Comparison of ENCODE assay signal across 8 mouse cellular contexts in genomic region chr5:117360228-117360515, GRCm38 (mm10). TPM values are rescaled to one million over a fixed set of nuclear protein-coding genes. Genes with fewer than 3 reads are reported as not detected.
A peak's percentile ranks its signal among the peaks of the same experiment; 100 is the strongest.
DNase-seq lines count a peak whose midpoint lies in the region; ATAC-seq and TF ChIP-seq lines count a peak whose summit lies in the region.

No protein-coding gene starts in this region.

- whole genome bisulfite sequencing in lung, embryonic 15.5 days = 48% methylated on average over 13 of the region's 13 CpGs
- WGBS in hindbrain, embryonic 16.5 days = 62% methylated on average over 13 of the region's 13 CpGs

- H3K27ac ChIP-seq in gastrocnemius, adult 2 months = peak overlapping the region; percentile 98
- peak overlapping the region; percentile 87 for H3K27ac ChIP-seq in ES-E14 (ENCODE audit: insufficient read depth, low read depth, low read length, poor library complexity, severe bottlenecking)
- peak overlapping the region; percentile 78 for H3K27ac ChIP-seq in lung, embryonic 15.5 days
- H3K27ac ChIP-seq in hindbrain, embryonic 16.5 days (ENCODE audit: low read depth, low read length) = no peak overlapping the region

- H3K9ac ChIP-seq in ES-E14 (ENCODE audit: insufficient read depth, low read depth, low read length, poor library complexity, severe bottlenecking) = 0 out of 2 replicates have a peak overlapping the region, but pooled peaks have one; percentile 30
- no peak overlapping the region for H3K9ac ChIP-seq in lung, embryonic 15.5 days
- H3K9ac ChIP-seq in hindbrain, embryonic 16.5 days (ENCODE audit: low read depth, low read length) = no peak overlapping the region

- peaks cover 18% of the 10 kb centered on the region for H3K36me3 ChIP-seq in ES-E14 (ENCODE audit: control insufficient read depth, insufficient read depth, low read length, poor library complexity, severe bottlenecking)
- peaks cover 15% of the 10 kb centered on the region for H3K36me3 ChIP-seq in lung, embryonic 15.5 days
- peaks cover 9% of the 10 kb centered on the region; the same call in 1 of the 2 replicates for H3K36me3 ChIP-seq in hindbrain, embryonic 16.5 days (ENCODE audit: control insufficient read depth, insufficient read depth, low read length)

- no peaks in the 10 kb centered on the region for H3K27me3 ChIP-seq in lung, embryonic 15.5 days
- no peaks in the 10 kb centered on the region for H3K27me3 ChIP-seq in hindbrain, embryonic 16.5 days (replicated peaks; ENCODE audit: control insufficient read depth, insufficient read depth, low read length)

- no peak for ATAC-seq in lung, embryonic 15.5 days (ENCODE audit: borderline replicate concordance, extremely low read depth, low FRiP score, low TSS enrichment)
- ATAC-seq in hindbrain, embryonic 16.5 days = no peak
- ATAC-seq in inflammation-experienced regulatory T-cells, adult 6 months = no peak

- no peaks in the 10 kb centered on the region for H3K9me3 ChIP-seq in ES-E14 (ENCODE audit: control insufficient read depth, insufficient read depth, low read depth, low read length)
- no peaks in the 10 kb centered on the region for H3K9me3 ChIP-seq in lung, embryonic 15.5 days
- H3K9me3 ChIP-seq in hindbrain, embryonic 16.5 days (ENCODE audit: control insufficient read depth, low read length) = no peaks in the 10 kb centered on the region

- intact Hi-C loops in gastrocnemius, adult 2 months (cut with DNase I) = no loop called here

- peak overlapping the region; percentile 9 for H3K4me3 ChIP-seq in gastrocnemius, adult 2 months
- peak overlapping the region; percentile 2 to 34 for H3K4me3 ChIP-seq in ES-E14 (ENCODE audit: insufficient read depth in 1 of 2, low read depth in 1 of 2, low read length in 2 of 2, poor library complexity in 1 of 2, severe bottlenecking in 1 of 2)
- no peak overlapping the region for H3K4me3 ChIP-seq in lung, embryonic 15.5 days
- no peak overlapping the region for H3K4me3 ChIP-seq in hindbrain, embryonic 16.5 days (ENCODE audit: low read length)

- in situ Hi-C loops in ES-E14 (cut with MboI; ENCODE audit: low sequenced_read_pairs in 2 of 2, unreplicated experiment in 2 of 2) = no loop called here

- H3K4me2 ChIP-seq in lung, embryonic 15.5 days = peak overlapping the region; percentile 26; the same call in 1 of the 2 replicates
- H3K4me2 ChIP-seq in hindbrain, embryonic 16.5 days (ENCODE audit: low read length) = no peak overlapping the region

- peaks cover 32 to 33% of the 10 kb centered on the region in 2 experiments for H3K4me1 ChIP-seq in ES-E14 (ENCODE audit: control insufficient read depth in 2 of 2, insufficient read depth in 2 of 2, low read length in 2 of 2, poor library complexity in 1 of 2)
- peaks cover 71% of the 10 kb centered on the region for H3K4me1 ChIP-seq in lung, embryonic 15.5 days
- H3K4me1 ChIP-seq in hindbrain, embryonic 16.5 days (ENCODE audit: control insufficient read depth, insufficient read depth, low read depth, low read length) = peaks cover 29% of the 10 kb centered on the region

- DNase-seq in gastrocnemius, adult 2 months = no peak
- DNase-seq in gastrocnemius, postnatal 25 days = no peak
- DNase-seq in ES-E14 (ENCODE audit: low read depth, low spot score) = no peak
- peak; percentile 75 to 83 for DNase-seq in kidney, adult 8-10 months
- DNase-seq in spleen, postnatal 10 days (ENCODE audit: low spot score in 2 of 2) = no peak

- TF ChIP-seq CTCF in gastrocnemius, adult 2 months (IDR thresholded peaks at IDR 0.05) = no peak

TF ChIP-seq in ES-E14, 5 proteins besides CTCF, POLR2A, EP300 and RAD21:
- TF ChIP-seq MAFK (IDR thresholded peaks at IDR 0.05; ENCODE audit: insufficient read depth, low read depth, low read length) (0 out of 2 replicates have a peak, but pooled peaks have one; percentile 35), HCFC1 (IDR thresholded peaks at IDR 0.05; ENCODE audit: borderline replicate concordance, insufficient read depth, low read length) (no peak)

RNA-seq across cellular contexts. Expression of gene Wsb2, which starts 3.1 kb away (rescaled TPM):
- total RNA-seq in gastrocnemius, adult 2 months (2021) = 10 to 100 TPM; 88.0 to 97.7 TPM
- total RNA-seq in gastrocnemius, postnatal 25 days (2021) = 10 to 100 TPM; 75.4 to 83.4 TPM
- 76.7 and 84.5 TPM in 2 replicates for total RNA-seq in ES-E14 (2012; rRNA removed)
- 68.3 and 69.8 TPM in 2 replicates for polyA plus RNA-seq in lung, embryonic 15.5 days (2015; fragmentation: Nextera tagmentation; extraction: Ambion mirVana)
- polyA plus RNA-seq in hindbrain, embryonic 16.5 days (2015; fragmentation: Nextera tagmentation; extraction: Ambion mirVana) = 200 and 278 TPM in 2 replicates
- polyA plus RNA-seq in inflammation-experienced regulatory T-cells, adult 6 months (2017; shearing (Covaris generic)) = 10 to 100 TPM in 2 of 3 experiments, 1 to 10 TPM in 1; 9.8 to 11.3 (median 11.1) TPM

RNA-seq across cellular contexts. Expression of gene Rfc5, which starts 28.7 kb away (rescaled TPM):
- total RNA-seq in gastrocnemius, adult 2 months (2021) = 1 to 10 TPM in 1 of 2 experiments, under 1 TPM in 1; 0.84 to 1.1 TPM
- total RNA-seq in gastrocnemius, postnatal 25 days (2021) = 1 to 10 TPM in 1 of 2 experiments, under 1 TPM in 1; 1.00 to 2.7 TPM
- total RNA-seq in ES-E14 (2012; rRNA removed) = 173 and 188 TPM in 2 replicates
- polyA plus RNA-seq in lung, embryonic 15.5 days (2015; fragmentation: Nextera tagmentation; extraction: Ambion mirVana) = 128 and 130 TPM in 2 replicates
- polyA plus RNA-seq in hindbrain, embryonic 16.5 days (2015; fragmentation: Nextera tagmentation; extraction: Ambion mirVana) = 31.9 and 32.7 TPM in 2 replicates
- 10 to 100 TPM; 18.9 to 65.6 (median 26.8) TPM for polyA plus RNA-seq in inflammation-experienced regulatory T-cells, adult 6 months (2017; shearing (Covaris generic))

RNA-seq across cellular contexts. Expression of gene Vsig10, which starts 41.3 kb away (rescaled TPM):
- 1 to 10 TPM; 5.2 to 5.3 TPM for total RNA-seq in gastrocnemius, adult 2 months (2021)
- total RNA-seq in gastrocnemius, postnatal 25 days (2021) = 1 to 10 TPM; 5.0 to 5.5 TPM
- 11.7 and 25.7 TPM in 2 replicates for total RNA-seq in ES-E14 (2012; rRNA removed)
- polyA plus RNA-seq in lung, embryonic 15.5 days (2015; fragmentation: Nextera tagmentation; extraction: Ambion mirVana) = 15.8 and 16.6 TPM in 2 replicates
- polyA plus RNA-seq in hindbrain, embryonic 16.5 days (2015; fragmentation: Nextera tagmentation; extraction: Ambion mirVana) = 2.1 and 2.2 TPM in 2 replicates
- polyA plus RNA-seq in inflammation-experienced regulatory T-cells, adult 6 months (2017; shearing (Covaris generic)) = 1 to 10 TPM; 4.1 to 7.8 (median 5.7) TPM

RNA-seq across cellular contexts. Expression of gene Ksr2, which starts 53.6 kb away (rescaled TPM):
- total RNA-seq in gastrocnemius, adult 2 months (2021) = under 1 TPM; 0.03 to 0.11 TPM
- total RNA-seq in gastrocnemius, postnatal 25 days (2021) = under 1 TPM; 0.05 to 0.08 TPM
- 0.67 and 1.2 TPM in 2 replicates for total RNA-seq in ES-E14 (2012; rRNA removed)
- 0.34 and 0.58 TPM in 2 replicates for polyA plus RNA-seq in lung, embryonic 15.5 days (2015; fragmentation: Nextera tagmentation; extraction: Ambion mirVana)
- 6.0 and 6.3 TPM in 2 replicates for polyA plus RNA-seq in hindbrain, embryonic 16.5 days (2015; fragmentation: Nextera tagmentation; extraction: Ambion mirVana)
- under 1 TPM; 0.09 to 0.60 (median 0.36) TPM for polyA plus RNA-seq in inflammation-experienced regulatory T-cells, adult 6 months (2017; shearing (Covaris generic))

Comparison
In these comparisons a context has a peak if more than half of its experiments do, and no peak if none do; other contexts are left out.
1. DNase-seq: peak in kidney, adult 8-10 months (2 of 2); none in gastrocnemius, adult 2 months (single experiment), gastrocnemius, postnatal 25 days (single experiment), ES-E14 (single experiment) and spleen, postnatal 10 days (0 of 2).
2. H3K4me3 ChIP-seq: peak in gastrocnemius, adult 2 months (single experiment) and ES-E14 (2 of 2); none in lung, embryonic 15.5 days (single experiment) and hindbrain, embryonic 16.5 days (single experiment).
3. RNA of gene Rfc5, which starts 28.7 kb away (total RNA-seq): 173 to 188 TPM in ES-E14; 1.00 to 2.7 TPM in gastrocnemius, postnatal 25 days and 0.84 to 1.1 TPM in gastrocnemius, adult 2 months; every median in the first group is over 10 times any median in the second.